Mouse (Mus musculus) limb, embryonic 11.5 days (tissue): ENCODE measurements around the gene Mns1. TPM values are rescaled to one million over a fixed set of nuclear protein-coding genes. Genes with fewer than 3 reads are reported as not detected.
A peak's percentile ranks its signal among the peaks of the same experiment; 100 is the strongest.

Experiments
- ATAC-seq: fragments of 200-750 bp; cut with Nextera tagmentation; 2 replicates; pipeline ENCODE4 v1.8.0; 2017; ENCODE audit warnings: low read depth; ENCODE audit not compliant: insufficient number of reproducible peaks, low FRiP score, low TSS enrichment
- DNase-seq: peaks from one replicate; pipeline ENCODE4 v3.0.0-alpha.2; 2015; ENCODE audit warnings: low spot score
- H3K27ac ChIP-seq: fragments of 300-500 bp; sonication (generic); replicated peaks from 2 replicates; pipeline ENCODE4 v1.5.1; 2014; ENCODE audit warnings: low read depth, mild to moderate bottlenecking, low read length
- H3K27me3 ChIP-seq: fragments of 300-500 bp; sonication (generic); 2 replicates; pipeline ENCODE4 v1.6.1; 2014; ENCODE audit warnings: mild to moderate bottlenecking, low read length, mixed read lengths; ENCODE audit not compliant: control insufficient read depth, insufficient read depth
- H3K36me3 ChIP-seq: fragments of 300-500 bp; sonication (generic); 2 replicates; pipeline ENCODE4 v1.6.1; 2014; ENCODE audit warnings: mild to moderate bottlenecking, low read length, moderate library complexity, mixed read lengths; ENCODE audit not compliant: control insufficient read depth, insufficient read depth
- H3K4me1 ChIP-seq: fragments of 300-500 bp; sonication (generic); 2 replicates; pipeline ENCODE4 v1.6.1; 2014; ENCODE audit warnings: low read length, mixed read lengths; ENCODE audit not compliant: control insufficient read depth, insufficient read depth
- H3K4me2 ChIP-seq: fragments of 300-500 bp; sonication (generic); 2 replicates; pipeline ENCODE4 v1.6.1; 2014; ENCODE audit warnings: low read depth, mild to moderate bottlenecking, moderate library complexity; ENCODE audit not compliant: severe bottlenecking
- H3K4me3 ChIP-seq: fragments of 300-500 bp; sonication (generic); 2 replicates; pipeline ENCODE4 v1.5.1; 2014; ENCODE audit warnings: low read depth, low read length
- H3K9ac ChIP-seq: fragments of 300-500 bp; sonication (generic); 2 replicates; pipeline ENCODE4 v1.6.1; 2014; ENCODE audit warnings: mild to moderate bottlenecking, low read length
- H3K9me3 ChIP-seq: fragments of 300-500 bp; sonication (generic); 2 replicates; pipeline ENCODE4 v1.6.1; 2016; ENCODE audit warnings: low read length; ENCODE audit not compliant: control insufficient read depth
- WGBS: fragments of 180-500 bp; shearing (Covaris S2); extraction: QIAGEN DNeasy Blood & Tissue Kit; methylation state at CpG from one replicate; pipeline ENCODE4 v1.1.7; 2014; 5-methylcytosine and 5-hydroxymethylcytosine counted together
- polyA plus RNA-seq: library from polyadenylated mRNA; unstranded; fragments of >200 nt; fragmentation: Nextera tagmentation; extraction: Ambion mirVana; gene quantifications from 2 replicates; pipeline ENCODE4 v1.2.1, GENCODE M21; 2014

Mns1 gene
- polyA plus RNA-seq, 1 experiment from 2014 or later, result 55.7 TPM

DNA sequence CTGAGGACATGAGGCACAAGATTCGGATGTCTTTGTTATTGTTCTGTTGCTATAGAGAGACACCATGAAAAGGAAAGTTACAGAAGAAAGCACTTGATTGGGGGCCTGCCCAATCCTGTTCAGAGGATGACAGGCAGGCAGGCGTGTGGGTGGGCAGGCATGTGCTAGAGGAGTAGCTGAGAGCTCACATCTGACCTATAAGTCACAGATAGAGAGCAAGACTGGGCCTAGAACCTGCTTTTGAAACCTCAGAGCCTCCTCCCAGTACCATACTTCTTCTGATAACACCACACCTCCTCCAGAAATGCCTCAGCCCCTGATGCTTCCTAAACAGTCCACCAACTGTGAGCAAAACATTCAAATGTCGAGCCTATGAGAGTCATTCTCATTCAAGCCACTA, 19.4 kb upstream of the Mns1 start:
- Histone ChIP-seq H3K27ac (no peak overlapping the region), H3K4me3 (no peak overlapping the region), H3K4me2 (no peak overlapping the region), H3K9me3 (no peaks in the 10 kb centered on the region), H3K36me3 (no peaks in the 10 kb centered on the region), H3K9ac (no peak overlapping the region), H3K27me3 (no peaks in the 10 kb centered on the region), H3K4me1 (peaks cover 3% of the 10 kb centered on the region; the same call in 1 of the 2 replicates)
- 80% methylated on average over 3 of the region's 3 CpGs for WGBS
- no peak for ATAC-seq
- no peak for DNase-seq

DNA sequence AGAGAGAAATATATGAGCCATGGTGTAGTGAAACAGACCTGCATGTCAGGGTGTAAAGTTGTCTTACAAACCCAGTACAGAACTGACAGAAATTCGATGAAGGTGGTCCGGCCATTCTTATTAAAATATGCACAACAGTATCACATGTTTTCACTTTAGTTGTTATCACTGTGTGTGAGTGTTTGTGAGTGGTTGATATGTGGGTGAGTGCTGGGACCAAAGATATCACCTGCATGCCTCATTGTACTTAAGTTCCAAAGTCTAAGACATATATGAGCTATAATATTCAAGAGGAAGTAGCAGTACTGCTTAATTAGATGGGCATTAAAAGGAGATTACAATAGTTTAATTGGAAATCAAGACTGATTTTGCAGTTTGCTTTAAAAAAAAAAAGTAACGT, 17.3 kb upstream of the Mns1 start:
- H3K9me3 ChIP-seq, result no peaks in the 10 kb centered on the region
- no peak overlapping the region for H3K27ac ChIP-seq
- H3K9ac ChIP-seq, result no peak overlapping the region
- WGBS, result 87% methylated on average over 3 of the region's 3 CpGs
- DNase-seq (no peak), ATAC-seq (no peak)
- no peak overlapping the region for H3K4me2 ChIP-seq
- no peaks in the 10 kb centered on the region for H3K27me3 ChIP-seq
- peaks cover 3% of the 10 kb centered on the region; the same call in 1 of the 2 replicates for H3K4me1 ChIP-seq
- H3K36me3 ChIP-seq, result no peaks in the 10 kb centered on the region
- H3K4me3 ChIP-seq, result no peak overlapping the region

DNA sequence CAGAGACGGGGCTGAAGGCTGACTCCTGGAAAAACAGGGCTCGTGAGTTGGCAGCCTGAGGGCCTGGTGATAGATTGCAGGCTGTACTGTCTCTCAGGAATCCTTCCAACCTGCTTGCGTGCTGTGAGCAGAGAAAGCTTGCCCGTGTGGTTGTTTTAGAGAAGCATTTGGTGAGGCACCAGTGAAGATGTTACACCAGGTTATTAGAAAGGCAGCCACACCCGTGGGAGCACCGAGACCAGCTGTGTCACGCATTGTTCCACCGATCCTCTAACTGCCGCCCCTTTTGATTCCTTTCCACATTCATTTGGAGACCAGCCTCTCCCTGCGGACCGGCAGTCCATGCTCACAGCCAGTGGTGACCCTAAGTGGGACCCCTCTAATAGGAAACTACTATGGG, 15.5 kb upstream of the Mns1 start:
- no peak for DNase-seq
- ATAC-seq, result no peak
- Histone ChIP-seq H3K4me2 (no peak overlapping the region), H3K9me3 (no peaks in the 10 kb centered on the region), H3K9ac (no peak overlapping the region), H3K4me3 (no peak overlapping the region), H3K4me1 (peaks cover 3% of the 10 kb centered on the region; the same call in 1 of the 2 replicates), H3K36me3 (no peaks in the 10 kb centered on the region), H3K27ac (no peak overlapping the region), H3K27me3 (no peaks in the 10 kb centered on the region)
- 70% methylated on average over 11 of the region's 11 CpGs for WGBS

DNA sequence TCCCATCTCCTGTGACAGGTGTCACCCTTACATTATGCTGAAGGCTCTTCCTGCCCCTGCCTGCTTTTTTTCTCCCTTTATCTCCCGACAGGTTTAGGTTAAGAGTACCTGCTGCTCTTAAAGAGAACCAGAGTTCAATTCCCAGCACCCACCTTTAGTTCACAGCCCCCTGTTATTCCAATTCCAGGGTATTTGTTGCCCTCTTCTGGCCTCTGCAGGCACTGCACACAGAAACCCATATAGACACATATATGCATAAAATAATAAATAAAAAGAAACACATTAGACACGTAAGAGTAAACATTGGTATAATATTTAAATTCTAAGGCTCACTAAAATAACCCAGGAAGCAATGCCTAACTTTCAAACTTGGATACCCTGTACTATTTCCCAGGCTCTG, 15.1 kb upstream of the Mns1 start:
- Histone ChIP-seq H3K4me2 (no peak overlapping the region), H3K9ac (no peak overlapping the region), H3K27ac (no peak overlapping the region), H3K4me3 (no peak overlapping the region), H3K27me3 (no peaks in the 10 kb centered on the region), H3K36me3 (no peaks in the 10 kb centered on the region), H3K4me1 (peaks cover 3% of the 10 kb centered on the region; the same call in 1 of the 2 replicates), H3K9me3 (no peaks in the 10 kb centered on the region)
- WGBS, result 88% methylated on average over 2 of the region's 2 CpGs
- no peak for ATAC-seq
- DNase-seq, result no peak

DNA sequence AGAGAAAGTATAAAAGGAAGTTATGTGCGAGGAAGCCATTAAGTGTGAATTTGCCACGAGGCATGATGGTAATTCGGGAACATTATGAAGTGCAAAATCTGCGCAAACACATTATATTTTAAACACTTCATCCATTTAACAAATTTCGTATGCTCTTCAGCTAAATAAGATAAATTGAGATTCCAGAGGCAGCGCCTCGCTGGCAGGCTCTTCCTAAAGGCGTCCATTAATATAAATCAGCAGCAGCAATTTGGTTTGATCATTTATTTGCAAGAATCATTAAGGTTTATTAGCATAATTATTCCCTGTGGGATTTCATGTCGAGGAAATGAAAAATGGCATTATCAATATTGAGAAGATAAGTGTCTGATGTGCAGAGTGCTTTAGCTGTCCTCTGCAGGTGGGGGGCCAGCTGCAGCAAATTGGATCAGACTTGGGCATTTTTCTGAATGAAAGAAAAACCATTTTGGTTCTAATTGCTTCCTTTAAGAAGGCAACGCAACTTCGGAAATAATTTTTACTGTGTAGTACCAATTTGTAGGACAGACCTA, 12.4 kb upstream of the Mns1 start:
- Histone ChIP-seq H3K9me3 (no peaks in the 10 kb centered on the region), H3K27me3 (no peaks in the 10 kb centered on the region), H3K9ac (no peak overlapping the region), H3K36me3 (no peaks in the 10 kb centered on the region), H3K4me3 (no peak overlapping the region), H3K4me1 (peaks cover 3% of the 10 kb centered on the region; the same call in 1 of the 2 replicates), H3K27ac (no peak overlapping the region), H3K4me2 (no peak overlapping the region)
- 73% methylated on average over 11 of the region's 11 CpGs for WGBS
- no peak for ATAC-seq
- no peak for DNase-seq

- Histone ChIP-seq H3K27me3 (no peaks in the 10 kb centered on the region), H3K4me3 (no peak overlapping the region), H3K27ac (no peak overlapping the region), H3K4me2 (no peak overlapping the region), H3K4me1 (no peaks in the 10 kb centered on the region), H3K36me3 (no peaks in the 10 kb centered on the region), H3K9ac (no peak overlapping the region), H3K9me3 (no peaks in the 10 kb centered on the region)
- ATAC-seq (no peak), DNase-seq (no peak)
- 76% methylated on average over 4 of the region's 4 CpGs for WGBS
Observed at GRCm38 (mm10) chr9:72427861-72428260, 9.9 kb upstream of the Mns1 start.

- Histone ChIP-seq H3K4me3 (no peak overlapping the region), H3K9ac (no peak overlapping the region), H3K36me3 (no peaks in the 10 kb centered on the region), H3K4me2 (no peak overlapping the region), H3K4me1 (peaks cover 6% of the 10 kb centered on the region; the same call in 1 of the 2 replicates), H3K9me3 (no peaks in the 10 kb centered on the region), H3K27me3 (no peaks in the 10 kb centered on the region), H3K27ac (no peak overlapping the region)
- DNase-seq (peak; percentile 29), ATAC-seq (no peak)
- 48% methylated on average over 9 of the region's 9 CpGs for WGBS
Observed at GRCm38 (mm10) chr9:72434876-72435275, 2.9 kb upstream of the Mns1 start.

- no peaks in the 10 kb centered on the region for H3K9me3 ChIP-seq
- H3K4me2 ChIP-seq, result peak overlapping the region; percentile 62
- H3K36me3 ChIP-seq, result no peaks in the 10 kb centered on the region
- DNase-seq, result no peak
- no peaks in the 10 kb centered on the region for H3K27me3 ChIP-seq
- H3K27ac ChIP-seq, result no peak overlapping the region; the same call in 1 of the 2 replicates
- peak overlapping the region; percentile 64 for H3K9ac ChIP-seq
- no peak for ATAC-seq
- H3K4me1 ChIP-seq, result peaks cover 6% of the 10 kb centered on the region; the same call in 1 of the 2 replicates
- H3K4me3 ChIP-seq, result peak overlapping the region; percentile 53
- 4% methylated on average over 9 of the region's 9 CpGs for WGBS
Observed at GRCm38 (mm10) chr9:72438749-72439148, 938 bp downstream of the Mns1 start.

- DNase-seq (no peak), ATAC-seq (no peak)
- no peak overlapping the region; the same call in 1 of the 2 replicates for H3K4me2 ChIP-seq
- no peak overlapping the region for H3K4me3 ChIP-seq
- peaks cover 6% of the 10 kb centered on the region; the same call in 1 of the 2 replicates for H3K4me1 ChIP-seq
- H3K27ac ChIP-seq, result no peak overlapping the region
- 94% methylated on average over 4 of the region's 4 CpGs for WGBS
- H3K27me3 ChIP-seq, result no peaks in the 10 kb centered on the region
- no peaks in the 10 kb centered on the region for H3K9me3 ChIP-seq
- no peak overlapping the region for H3K9ac ChIP-seq
- no peaks in the 10 kb centered on the region; the same call in 1 of the 2 replicates for H3K36me3 ChIP-seq
Observed at GRCm38 (mm10) chr9:72440358-72440757, 2.5 kb downstream of the Mns1 start.
